Mouse (Mus musculus) CH12.LX (cell line): ENCODE data around the gene Zmat3. TPM values are rescaled to one million over a fixed set of nuclear protein-coding genes. Genes with fewer than 3 reads are reported as not detected.

Source experiments
- DNase-seq: peaks from one replicate; pipeline ENCODE4 v3.0.0-alpha.2; 2013; ENCODE audit errors: extremely low read depth
- H3K27ac ChIP-seq: 2 replicates; pipeline ENCODE4 v1.5.1; 2012; ENCODE audit warnings: low read depth, mild to moderate bottlenecking, control low read depth, moderate library complexity; ENCODE audit not compliant: insufficient read depth
- H3K27me3 ChIP-seq: replicated peaks from 2 replicates; pipeline ENCODE3; 2012; ENCODE audit warnings: inconsistent platforms
- H3K36me3 ChIP-seq, 2 experiments: replicated peaks in 1 of 2; 2 replicates each; pipeline versions ENCODE3 to v1.6.1; 2012; ENCODE audit warnings: inconsistent platforms in 1 of 2, low read length in 1 of 2, mild to moderate bottlenecking in 1 of 2, mixed read lengths in 1 of 2, moderate library complexity in 1 of 2; ENCODE audit not compliant: control insufficient read depth in 1 of 2, insufficient read depth in 1 of 2
- H3K4me1 ChIP-seq, 2 experiments: 2 replicates each; pipeline ENCODE4 v1.6.1; 2012; ENCODE audit warnings: inconsistent platforms in 1 of 2, moderate library complexity in 1 of 2; ENCODE audit not compliant: insufficient read depth in 2 of 2, control insufficient read depth in 1 of 2
- H3K4me2 ChIP-seq: 2 replicates; pipeline ENCODE4 v1.6.1; 2012; ENCODE audit warnings: low read depth, mild to moderate bottlenecking, control low read depth; ENCODE audit not compliant: poor library complexity, insufficient read depth, severe bottlenecking
- H3K4me3 ChIP-seq, 3 experiments: fragments of 150-350 bp in 1 of 3; sonication (generic) in 1 of 3; replicated peaks in 1 of 3; 2 replicates each; pipeline versions ENCODE3 to v1.5.1; 2011 to 2012; ENCODE audit warnings: low read depth in 2 of 3, low read length in 2 of 3, mild to moderate bottlenecking in 2 of 3, moderate library complexity in 2 of 3, control low read depth in 1 of 3, improper control_type of control experiment in 1 of 3, inconsistent platforms in 1 of 3, mixed read lengths in 1 of 3; ENCODE audit not compliant: poor library complexity in 1 of 3
- H3K79me2 ChIP-seq: replicated peaks from 2 replicates; pipeline ENCODE4 v1.6.1; 2012; ENCODE audit warnings: mild to moderate bottlenecking, moderate library complexity; ENCODE audit not compliant: control insufficient read depth, poor library complexity, insufficient read depth, severe bottlenecking; ENCODE audit errors: extremely low read depth
- H3K9ac ChIP-seq: 2 replicates; pipeline ENCODE4 v1.6.1; 2012; ENCODE audit warnings: low read depth, mild to moderate bottlenecking, control low read depth, moderate library complexity; ENCODE audit not compliant: insufficient read depth
- H3K9me3 ChIP-seq: replicated peaks from 2 replicates; pipeline ENCODE3; 2012; ENCODE audit warnings: low read length, inconsistent platforms, mixed read lengths
- BHLHE40 ChIP-seq: IDR thresholded peaks from 2 replicates; pipeline ENCODE4 v1.6.1; 2011; ENCODE audit warnings: mild to moderate bottlenecking, low read depth, low read length, improper control_type of control experiment
- CHD1 ChIP-seq: IDR thresholded peaks from 2 replicates; pipeline ENCODE4 v1.6.1; 2012; ENCODE audit warnings: low read depth, low read length, improper control_type of control experiment, inconsistent platforms
- E2F4 ChIP-seq: IDR thresholded peaks from 2 replicates; pipeline ENCODE4 v1.6.1; 2011; ENCODE audit warnings: low read depth, low read length, improper control_type of control experiment; ENCODE audit not compliant: insufficient replicate concordance
- EP300 ChIP-seq: IDR thresholded peaks from 2 replicates; pipeline ENCODE4 v1.6.1; 2011; ENCODE audit warnings: low read length, improper control_type of control experiment
- ETS1 ChIP-seq: conservative IDR thresholded peaks from 2 replicates; pipeline ENCODE4 v1.6.1; 2012; ENCODE audit warnings: low read depth, mild to moderate bottlenecking, inconsistent platforms, low read length, improper control_type of control experiment, moderate library complexity
- HCFC1 ChIP-seq: IDR thresholded peaks from 2 replicates; pipeline ENCODE4 v1.6.1; 2012; ENCODE audit warnings: low read depth, mild to moderate bottlenecking, inconsistent platforms, low read length, improper control_type of control experiment
- IRF4 ChIP-seq: IDR thresholded peaks from 2 replicates; pipeline ENCODE4 v1.6.1; 2014; ENCODE audit warnings: low read depth, mild to moderate bottlenecking, inconsistent platforms, low read length, improper control_type of control experiment
- JUN ChIP-seq: IDR thresholded peaks from 2 replicates; pipeline ENCODE4 v1.6.1; 2011; ENCODE audit warnings: low read depth, mild to moderate bottlenecking, low read length, improper control_type of control experiment, moderate library complexity; ENCODE audit not compliant: insufficient read depth
- JUND ChIP-seq: conservative IDR thresholded peaks from 2 replicates; pipeline ENCODE4 v1.6.1; 2011; ENCODE audit warnings: low read depth, low read length, improper control_type of control experiment
- MAFK ChIP-seq: IDR thresholded peaks from 2 replicates; pipeline ENCODE4 v1.6.1; 2011; ENCODE audit warnings: low read length, improper control_type of control experiment; ENCODE audit not compliant: insufficient replicate concordance
- MAX ChIP-seq: IDR thresholded peaks from 2 replicates; pipeline ENCODE4 v1.6.1; 2011; ENCODE audit warnings: low read length, improper control_type of control experiment
- MAZ ChIP-seq: IDR thresholded peaks from 2 replicates; pipeline ENCODE4 v1.6.1; 2012; ENCODE audit warnings: low read depth, mild to moderate bottlenecking, inconsistent platforms, low read length, improper control_type of control experiment, moderate library complexity
- MEF2A ChIP-seq: IDR thresholded peaks from 2 replicates; pipeline ENCODE4 v1.6.1; 2014; ENCODE audit warnings: low read depth, mild to moderate bottlenecking, inconsistent platforms, low read length, improper control_type of control experiment, borderline replicate concordance
- MXI1 ChIP-seq: IDR thresholded peaks from 2 replicates; pipeline ENCODE4 v1.6.1; 2011; ENCODE audit warnings: mild to moderate bottlenecking, low read depth, low read length, improper control_type of control experiment
- MYC ChIP-seq: IDR thresholded peaks from 2 replicates; pipeline ENCODE4 v1.6.1; 2011; ENCODE audit warnings: low read depth, mild to moderate bottlenecking, improper control_type of control experiment, low read length
- NELFE ChIP-seq: IDR thresholded peaks from 2 replicates; pipeline ENCODE4 v1.6.1; 2011; ENCODE audit warnings: low read depth, low read length, improper control_type of control experiment
- NRF1 ChIP-seq: IDR thresholded peaks from 2 replicates; pipeline ENCODE4 v1.6.1; 2014; ENCODE audit warnings: low read depth, mild to moderate bottlenecking, inconsistent platforms, low read length, improper control_type of control experiment, moderate library complexity
- PAX5 ChIP-seq: IDR thresholded peaks from 2 replicates; pipeline ENCODE4 v1.6.1; 2012; ENCODE audit warnings: low read length, inconsistent platforms, mixed read lengths
- POLR2A ChIP-seq: IDR thresholded peaks from 2 replicates; pipeline ENCODE4 v1.6.1; 2011; ENCODE audit warnings: low read depth, mild to moderate bottlenecking, improper control_type of control experiment, low read length
- POLR2AphosphoS2 ChIP-seq: IDR thresholded peaks from 2 replicates; pipeline ENCODE4 v1.6.1; 2011; ENCODE audit warnings: low read depth, low read length, improper control_type of control experiment
- RCOR1 ChIP-seq: conservative IDR thresholded peaks from 2 replicates; pipeline ENCODE4 v1.6.1; 2012; ENCODE audit warnings: low read depth, mild to moderate bottlenecking, inconsistent platforms, low read length, improper control_type of control experiment
- SIN3A ChIP-seq: IDR thresholded peaks from 2 replicates; pipeline ENCODE4 v1.6.1; 2012; ENCODE audit warnings: low read length, improper control_type of control experiment, inconsistent platforms
- SMC3 ChIP-seq: IDR thresholded peaks from 2 replicates; pipeline ENCODE4 v1.6.1; 2011; ENCODE audit warnings: low read depth, low read length, improper control_type of control experiment
- TBP ChIP-seq: conservative IDR thresholded peaks from 2 replicates; pipeline ENCODE4 v1.6.1; 2011; ENCODE audit warnings: low read depth, low read length, improper control_type of control experiment
- TCF12 ChIP-seq: IDR thresholded peaks from 2 replicates; pipeline ENCODE4 v1.6.1; 2014; ENCODE audit warnings: low read depth, mild to moderate bottlenecking, inconsistent platforms, low read length, improper control_type of control experiment
- UBTF ChIP-seq: IDR thresholded peaks from 2 replicates; pipeline ENCODE4 v1.6.1; 2012; ENCODE audit warnings: low read depth, mild to moderate bottlenecking, inconsistent platforms, low read length, improper control_type of control experiment, moderate library complexity
- USF1 ChIP-seq: IDR thresholded peaks from 2 replicates; pipeline ENCODE4 v1.6.1; 2014; ENCODE audit warnings: low read depth, mild to moderate bottlenecking, inconsistent platforms, low read length, improper control_type of control experiment
- USF2 ChIP-seq: conservative IDR thresholded peaks from 2 replicates; pipeline ENCODE4 v1.6.1; 2011; ENCODE audit warnings: low read depth, low read length, improper control_type of control experiment
- ZC3H11A ChIP-seq: IDR thresholded peaks from 2 replicates; pipeline ENCODE4 v1.6.1; 2012; ENCODE audit warnings: low read depth, mild to moderate bottlenecking, inconsistent platforms, low read length, improper control_type of control experiment
- ZKSCAN1 ChIP-seq: IDR thresholded peaks from 2 replicates; pipeline ENCODE4 v1.6.1; 2012; ENCODE audit warnings: low read depth, inconsistent platforms, low read length, improper control_type of control experiment, borderline replicate concordance
- ZMIZ1 ChIP-seq: IDR thresholded peaks from 2 replicates; pipeline ENCODE4 v1.6.1; 2012; ENCODE audit warnings: low read depth, mild to moderate bottlenecking, inconsistent platforms, low read length, improper control_type of control experiment
- ZNF384 ChIP-seq: IDR thresholded peaks from 2 replicates; pipeline ENCODE4 v1.6.1; 2012; ENCODE audit warnings: low read depth, low read length, improper control_type of control experiment, inconsistent platforms
- dilution Hi-C: fragments of 300-500 bp; cut with MboI; formaldehyde crosslinking; loops from 2 replicates; pipeline ENCODE4 v1.14.3; 2020; ENCODE audit warnings: low sequenced_read_pairs; ENCODE audit not compliant: extremely low pct_unique_long_range_greater_than_20kb, extremely low pct_ligation_motif_present
- in situ Hi-C: fragments of 300-500 bp; cut with MboI; formaldehyde crosslinking; loops from 3 replicates; pipeline ENCODE4 v1.14.3; 2019; ENCODE audit warnings: low sequenced_read_pairs, low pct_ligation_motif_present, low pct_unique_long_range_greater_than_20kb, mixed read lengths
- polyA plus RNA-seq: library from polyadenylated mRNA; unstranded; fragments of >175 nt; gene quantifications from 2 replicates; pipeline ENCODE4 v1.2.1, GENCODE M21; 2012; ENCODE audit warnings: low read depth; ENCODE audit not compliant: insufficient read length
- total RNA-seq, 2 experiments: library from RNA; depleted of rRNA; stranded (reverse); fragments of 300-350 nt in 1 of 2; fragments of >200 nt in 1 of 2; gene quantifications; 2 replicates each; pipeline ENCODE4 v1.2.3; 2012 to 2014

Gene Zmat3
- total and polyA plus RNA-seq, 3 experiments: 13.4 to 21.6 (median 17.2) TPM

DNA sequence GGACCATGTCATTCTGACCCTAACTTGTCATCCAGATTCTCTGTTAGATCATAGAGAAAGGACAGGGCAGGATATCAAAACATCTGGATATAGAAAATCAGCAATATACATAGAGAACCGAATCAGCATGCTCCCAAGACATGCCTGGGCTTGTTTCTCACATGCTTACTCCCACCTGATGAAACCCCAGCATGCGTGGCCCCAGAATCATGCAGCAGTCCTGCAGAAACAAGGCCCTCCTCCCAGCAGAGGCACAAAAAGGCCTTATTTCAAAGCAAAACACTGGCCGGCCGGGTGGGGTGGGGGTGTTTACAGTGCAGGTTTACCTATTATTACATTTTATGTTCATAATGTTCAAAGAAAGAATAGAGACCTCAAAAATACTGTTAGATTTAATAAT is 1.6 kb downstream of the Zmat3 start:
- Histone ChIP-seq H3K9ac (peak overlapping the region; percentile 61; the same call in 1 of the 2 replicates), H3K79me2 (peaks cover 48% of the 10 kb centered on the region), H3K4me2 (peak overlapping the region; percentile 54; the same call in 1 of the 2 replicates), H3K9me3 (no peaks in the 10 kb centered on the region), H3K27ac (no peak overlapping the region), H3K27me3 (no peaks in the 10 kb centered on the region), H3K4me3 (peak overlapping the region; percentile 55 to 97 (median 57)), H3K4me1 (peaks cover 17 to 56% of the 10 kb centered on the region in 2 experiments), H3K36me3 (peaks cover 7 to 29% of the 10 kb centered on the region in 2 experiments)
- in situ Hi-C loops (no loop called here), dilution Hi-C loops (no loop called here)
- peak; percentile 85 for DNase-seq
- TF ChIP-seq TCF12 (peak; percentile 88), NELFE (peak; percentile 48; the same call in 1 of the 2 replicates), ZC3H11A (no peak), MYC (peak; percentile 100), ZMIZ1 (peak; percentile 57; the same call in 1 of the 2 replicates), NRF1 (peak; percentile 14; the same call in 1 of the 2 replicates), CHD1 (peak; percentile 99), IRF4 (peak; percentile 83), MAFK (no peak; the same call in 1 of the 2 replicates), UBTF (0 out of 2 replicates have a peak, but pooled peaks have one; percentile 8), POLR2A (peak; percentile 44), E2F4 (no peak), PAX5 (no peak), MAX (peak; percentile 98), MXI1 (peak; percentile 87), ZNF384 (no peak; the same call in 1 of the 2 replicates), HCFC1 (no peak; the same call in 1 of the 2 replicates), USF1 (no peak), SMC3 (no peak), TBP (0 out of 2 replicates have a peak, but pooled peaks have one; percentile 45), SIN3A (peak; percentile 69), JUND (no peak), USF2 (no peak), RCOR1 (no peak), JUN (no peak), ETS1 (peak; percentile 67), EP300 (peak; percentile 46; the same call in 1 of the 2 replicates), MAZ (no peak), ZKSCAN1 (no peak), MEF2A (peak; percentile 58; the same call in 1 of the 2 replicates), BHLHE40 (peak; percentile 96), POLR2AphosphoS2 (no peak)
